Comparison of ENCODE assay signal across 7 mouse cellular contexts in genomic region chr1:43934416-43934810, GRCm38 (mm10). TPM values are rescaled to one million over a fixed set of nuclear protein-coding genes. Genes with fewer than 3 reads are reported as not detected.
DNase-seq lines count a peak whose midpoint lies in the region; ATAC-seq and TF ChIP-seq lines count a peak whose summit lies in the region.

No protein-coding gene starts in this region.

- peaks cover 2% of the 10 kb centered on the region for H3K36me3 ChIP-seq in megakaryocyte, embryonic 14.5 days (replicated peaks; ENCODE audit: low read length)
- no peaks in the 10 kb centered on the region for H3K36me3 ChIP-seq in embryonic facial prominence, embryonic 13.5 days
- H3K36me3 ChIP-seq in limb, embryonic 11.5 days (ENCODE audit: control insufficient read depth, insufficient read depth, low read length) = no peaks in the 10 kb centered on the region
- H3K36me3 ChIP-seq in small intestine, adult 2 months (ENCODE audit: control insufficient read depth, insufficient read depth, low read length) = peaks cover 3% of the 10 kb centered on the region

- H3K4me1 ChIP-seq in megakaryocyte, embryonic 14.5 days = peaks cover 28% of the 10 kb centered on the region
- peaks cover 13% of the 10 kb centered on the region for H3K4me1 ChIP-seq in embryonic facial prominence, embryonic 13.5 days
- peaks cover 6% of the 10 kb centered on the region; the same call in 1 of the 2 replicates for H3K4me1 ChIP-seq in limb, embryonic 11.5 days (ENCODE audit: control insufficient read depth, insufficient read depth, low read length)
- H3K4me1 ChIP-seq in small intestine, adult 2 months (ENCODE audit: control insufficient read depth, insufficient read depth, insufficient read length, low read length) = no peaks in the 10 kb centered on the region

- ATAC-seq in megakaryocyte, adult 5-6 weeks (ENCODE audit: poor library complexity, severe bottlenecking) = no peak
- ATAC-seq in embryonic facial prominence, embryonic 13.5 days (ENCODE audit: insufficient number of reproducible peaks, insufficient read depth, low FRiP score, low TSS enrichment, low read depth) = no peak
- no peak for ATAC-seq in limb, embryonic 11.5 days (ENCODE audit: insufficient number of reproducible peaks, low FRiP score, low TSS enrichment, low read depth)

- no peaks in the 10 kb centered on the region for H3K27me3 ChIP-seq in megakaryocyte, embryonic 14.5 days (replicated peaks)
- H3K27me3 ChIP-seq in embryonic facial prominence, embryonic 13.5 days = no peaks in the 10 kb centered on the region
- H3K27me3 ChIP-seq in limb, embryonic 11.5 days (ENCODE audit: control insufficient read depth, insufficient read depth, low read length) = no peaks in the 10 kb centered on the region
- H3K27me3 ChIP-seq in small intestine, adult 2 months (ENCODE audit: control insufficient read depth, insufficient read depth, low read length) = no peaks in the 10 kb centered on the region

- H3K27ac ChIP-seq in embryonic facial prominence, embryonic 13.5 days = peak overlapping the region; percentile 97
- H3K27ac ChIP-seq in limb, embryonic 11.5 days (replicated peaks; ENCODE audit: low read depth, low read length) = peak overlapping the region; percentile 66
- H3K27ac ChIP-seq in small intestine, adult 2 months (ENCODE audit: insufficient read depth, low read depth, low read length) = peak overlapping the region; percentile 86

- DNase-seq in limb, embryonic 11.5 days (ENCODE audit: low spot score) = no peak
- no peak for DNase-seq in testis, postnatal 10 days (ENCODE audit: low spot score)
- no peak for DNase-seq in ovary, postnatal 36 days (ENCODE audit: low spot score)

- no peak for TF ChIP-seq POLR2A in small intestine, adult 2 months (IDR thresholded peaks at IDR 0.05; ENCODE audit: low read depth, low read length)

- no peaks in the 10 kb centered on the region for H3K9me3 ChIP-seq in megakaryocyte, embryonic 14.5 days
- no peaks in the 10 kb centered on the region for H3K9me3 ChIP-seq in embryonic facial prominence, embryonic 13.5 days
- H3K9me3 ChIP-seq in limb, embryonic 11.5 days (ENCODE audit: control insufficient read depth, low read length) = no peaks in the 10 kb centered on the region

- H3K4me3 ChIP-seq in megakaryocyte, embryonic 14.5 days (replicated peaks) = peak overlapping the region; percentile 96
- H3K4me3 ChIP-seq in embryonic facial prominence, embryonic 13.5 days = peak overlapping the region; percentile 100
- peak overlapping the region; percentile 96 for H3K4me3 ChIP-seq in limb, embryonic 11.5 days (ENCODE audit: low read depth, low read length)
- peak overlapping the region; percentile 69 for H3K4me3 ChIP-seq in small intestine, adult 2 months (ENCODE audit: low read depth, low read length)

- peak overlapping the region; percentile 66 for H3K4me2 ChIP-seq in embryonic facial prominence, embryonic 13.5 days
- peak overlapping the region; percentile 53 for H3K4me2 ChIP-seq in limb, embryonic 11.5 days (ENCODE audit: low read depth, severe bottlenecking)

- 3% methylated on average over 17 of the region's 17 CpGs for WGBS in embryonic facial prominence, embryonic 13.5 days
- 2% methylated on average over 17 of the region's 17 CpGs for WGBS in limb, embryonic 11.5 days
- WGBS in small intestine, adult 2 months = under 1% methylated on average over 17 of the region's 17 CpGs

- no peak for TF ChIP-seq CTCF in small intestine, adult 2 months (IDR thresholded peaks at IDR 0.05; ENCODE audit: extremely low read depth, insufficient read length, insufficient replicate concordance, low read depth, low read length)

- peak overlapping the region; percentile 98 for H3K9ac ChIP-seq in embryonic facial prominence, embryonic 13.5 days
- peak overlapping the region; percentile 96 for H3K9ac ChIP-seq in limb, embryonic 11.5 days (ENCODE audit: low read length)

RNA-seq across cellular contexts. Expression of gene Tpp2, which starts 1.0 kb away (rescaled TPM):
- polyA plus RNA-seq in megakaryocyte, embryonic 14.5 days (2012; ENCODE audit: insufficient read depth, low replicate concordance) = 2.4 and 4.2 TPM in 2 replicates
- 69.7 and 80.3 TPM in 2 replicates for total RNA-seq in megakaryocyte, adult 5-6 weeks (2015)
- total RNA-seq in megakaryocyte, adult 5-6 weeks (2017) = 77.1 and 84.2 TPM in 2 replicates
- 59.5 and 63.6 TPM in 2 replicates for polyA plus RNA-seq in embryonic facial prominence, embryonic 13.5 days (2015; fragmentation: Nextera tagmentation; extraction: Ambion mirVana)
- 68.9 and 71.8 TPM in 2 replicates for polyA plus RNA-seq in limb, embryonic 11.5 days (2014; fragmentation: Nextera tagmentation; extraction: Ambion mirVana)
- polyA plus RNA-seq in small intestine, adult 2 months (2012; rRNA removed) = 1.5 and 2.2 TPM in 2 replicates

Comparison
In these comparisons a context has a peak if more than half of its experiments do, and no peak if none do; other contexts are left out.
1. RNA of gene Tpp2, which starts 1.0 kb away (polyA plus RNA-seq): 68.9 to 71.8 TPM in limb, embryonic 11.5 days and 59.5 to 63.6 TPM in embryonic facial prominence, embryonic 13.5 days; 2.4 to 4.2 TPM in megakaryocyte, embryonic 14.5 days and 1.5 to 2.2 TPM in small intestine, adult 2 months; every median in the first group is over 10 times any median in the second.
2. Peak in every context shown above with its lines, with median percentiles within 50 percentile points of each other: H3K4me3 ChIP-seq and H3K27ac ChIP-seq.